ENCODE assay signal across 11 mouse cellular contexts in genomic region chr11:61648749-61649115, GRCm38 (mm10). TPM values are rescaled to one million over a fixed set of nuclear protein-coding genes. Genes with fewer than 3 reads are reported as not detected.
DNase-seq lines count a peak whose midpoint lies in the region; ATAC-seq and TF ChIP-seq lines count a peak whose summit lies in the region.
"Had no signal": no experiment of that assay in that cellular context is flagged by ENCODE, and none has a peak within 500 bp of the region (broad histone marks: within the 10 kb centered on the region; RNA-seq: fewer than 3 reads in every experiment).

No protein-coding gene starts in this region.

- H3K4me1 ChIP-seq in stomach, postnatal 0 days (replicated peaks; ENCODE audit: control insufficient read depth, insufficient read depth), result peaks cover under 1% of the 10 kb centered on the region; the same call in 1 of the 2 replicates
- peaks cover 6% of the 10 kb centered on the region; the same call in 1 of the 2 replicates for H3K4me1 ChIP-seq in heart, embryonic 12.5 days (replicated peaks)
- H3K4me1 ChIP-seq in hindbrain, embryonic 13.5 days (replicated peaks), result no peaks in the 10 kb centered on the region
- H3K4me1 ChIP-seq: liver, embryonic 13.5 days; midbrain, embryonic 12.5 days had no signal

- no peak for TF ChIP-seq EP300 in stomach, postnatal 0 days (optimal IDR thresholded peaks at IDR 0.05)

- H3K36me3 ChIP-seq in stomach, postnatal 0 days (ENCODE audit: control insufficient read depth, insufficient read depth, low read length), result no peaks in the 10 kb centered on the region
- H3K36me3 ChIP-seq in heart, embryonic 12.5 days, result no peaks in the 10 kb centered on the region
- H3K36me3 ChIP-seq in hindbrain, embryonic 13.5 days, result no peaks in the 10 kb centered on the region
- H3K36me3 ChIP-seq: liver, embryonic 13.5 days; midbrain, embryonic 12.5 days had no signal

- H3K9ac ChIP-seq in stomach, postnatal 0 days (ENCODE audit: low read length), result no peak overlapping the region
- no peak overlapping the region for H3K9ac ChIP-seq in heart, embryonic 12.5 days
- H3K9ac ChIP-seq in hindbrain, embryonic 13.5 days, result no peak overlapping the region
- H3K9ac ChIP-seq: liver, embryonic 13.5 days; midbrain, embryonic 12.5 days had no signal

- H3K4me2 ChIP-seq in stomach, postnatal 0 days (replicated peaks; ENCODE audit: low read depth), result no peak overlapping the region
- no peak overlapping the region for H3K4me2 ChIP-seq in heart, embryonic 12.5 days
- H3K4me2 ChIP-seq in hindbrain, embryonic 13.5 days, result no peak overlapping the region
- H3K4me2 ChIP-seq: liver, embryonic 13.5 days; midbrain, embryonic 12.5 days had no signal

- no peak overlapping the region for H3K27ac ChIP-seq in stomach, postnatal 0 days (replicated peaks)
- H3K27ac ChIP-seq in heart, embryonic 12.5 days (ENCODE audit: poor library complexity, severe bottlenecking), result no peak overlapping the region
- no peak overlapping the region for H3K27ac ChIP-seq in hindbrain, embryonic 13.5 days
- H3K27ac ChIP-seq: liver, embryonic 13.5 days; midbrain, embryonic 12.5 days had no signal

- DNase-seq in spleen, postnatal 36 days (ENCODE audit: low spot score in 2 of 2), result peak; percentile 49 to 55
- no peak for DNase-seq in spleen, postnatal 14 days (ENCODE audit: low spot score in 2 of 2)
- DNase-seq in induced T-regulatory cell, adult 2 months (ENCODE audit: low read depth), result peak; percentile 63
- DNase-seq in left cerebral cortex, postnatal 36 days (ENCODE audit: low spot score in 2 of 2), result peak; percentile 59 to 75
- peak; percentile 52 for DNase-seq in thymus, postnatal 4 days
- DNase-seq in stomach, postnatal 0 days (ENCODE audit: low spot score), result no peak
- DNase-seq: heart, adult 11 months; liver, embryonic 13.5 days had no signal

- H3K9me3 ChIP-seq in stomach, postnatal 0 days (ENCODE audit: control insufficient read depth, low read length), result no peaks in the 10 kb centered on the region
- no peaks in the 10 kb centered on the region for H3K9me3 ChIP-seq in heart, embryonic 12.5 days (replicated peaks)
- no peaks in the 10 kb centered on the region for H3K9me3 ChIP-seq in hindbrain, embryonic 13.5 days
- H3K9me3 ChIP-seq: liver, embryonic 13.5 days; midbrain, embryonic 12.5 days had no signal

- intact Hi-C loops in left cerebral cortex, postnatal 36 days (cut with DNase I), result no loop called here

- 78% methylated on average over 7 of the region's 7 CpGs for WGBS in stomach, postnatal 0 days
- WGBS in heart, embryonic 12.5 days, result 66% methylated on average over 7 of the region's 7 CpGs
- 85% methylated on average over 7 of the region's 7 CpGs for WGBS in hindbrain, embryonic 13.5 days

- ATAC-seq in stomach, postnatal 0 days (ENCODE audit: low FRiP score, low TSS enrichment), result no peak
- no peak for ATAC-seq in heart, embryonic 12.5 days (ENCODE audit: insufficient number of reproducible peaks, low FRiP score)
- ATAC-seq in hindbrain, embryonic 13.5 days (ENCODE audit: low FRiP score), result no peak

- no peaks in the 10 kb centered on the region for H3K27me3 ChIP-seq in stomach, postnatal 0 days (ENCODE audit: control insufficient read depth, insufficient read depth, low read length)
- H3K27me3 ChIP-seq in heart, embryonic 12.5 days (replicated peaks), result no peaks in the 10 kb centered on the region
- H3K27me3 ChIP-seq in hindbrain, embryonic 13.5 days, result no peaks in the 10 kb centered on the region
- H3K27me3 ChIP-seq: liver, embryonic 13.5 days; midbrain, embryonic 12.5 days had no signal

- H3K4me3 ChIP-seq in stomach, postnatal 0 days (ENCODE audit: low read depth, low read length), result no peak overlapping the region
- no peak overlapping the region for H3K4me3 ChIP-seq in heart, embryonic 12.5 days
- no peak overlapping the region for H3K4me3 ChIP-seq in hindbrain, embryonic 13.5 days
- H3K4me3 ChIP-seq: liver, embryonic 13.5 days; midbrain, embryonic 12.5 days had no signal

- no peak for TF ChIP-seq CTCF in stomach, postnatal 0 days (IDR thresholded peaks at IDR 0.05; ENCODE audit: low read depth)

RNA-seq across cellular contexts. Expression of gene Grap, which starts 4.3 kb away (rescaled TPM):
- total RNA-seq in left cerebral cortex, postnatal 36 days (2021), result 1 to 10 TPM; 5.2 to 5.5 TPM
- 4.6 and 4.9 TPM in 2 replicates for polyA plus RNA-seq in stomach, postnatal 0 days (2015; fragmentation: Nextera tagmentation; extraction: Ambion mirVana)
- polyA plus RNA-seq in heart, embryonic 12.5 days (2016; fragmentation: Nextera tagmentation; extraction: Ambion mirVana), result 7.7 and 8.1 TPM in 2 replicates
- 10.2 and 11.0 TPM in 2 replicates for polyA plus RNA-seq in hindbrain, embryonic 13.5 days (2015; fragmentation: Nextera tagmentation; extraction: Ambion mirVana)

RNA-seq across cellular contexts. Expression of gene Fam83g, which starts 35.2 kb away (rescaled TPM):
- total RNA-seq in left cerebral cortex, postnatal 36 days (2021), result under 1 TPM in 1 of 2 experiments, not detected in 1; 0.07 TPM
- 4.5 and 4.9 TPM in 2 replicates for polyA plus RNA-seq in stomach, postnatal 0 days (2015; fragmentation: Nextera tagmentation; extraction: Ambion mirVana)
- polyA plus RNA-seq in heart, embryonic 12.5 days (2016; fragmentation: Nextera tagmentation; extraction: Ambion mirVana), result 2.7 and 2.8 TPM in 2 replicates
- polyA plus RNA-seq in hindbrain, embryonic 13.5 days (2015; fragmentation: Nextera tagmentation; extraction: Ambion mirVana), result 0.13 and 0.19 TPM in 2 replicates

Comparison
In these comparisons a context has a peak if more than half of its experiments do, and no peak if none do; other contexts are left out.
1. DNase-seq: peak in spleen, postnatal 36 days (2 of 2), induced T-regulatory cell, adult 2 months (single experiment), left cerebral cortex, postnatal 36 days (2 of 2) and thymus, postnatal 4 days (single experiment); none in spleen, postnatal 14 days (0 of 2) and stomach, postnatal 0 days (single experiment).